8 mouse cellular contexts compared by ENCODE assay signal in genomic region chr11:55023049-55023564, GRCm38 (mm10). TPM values are rescaled to one million over a fixed set of nuclear protein-coding genes. Genes with fewer than 3 reads are reported as not detected.
DNase-seq lines count a peak whose midpoint lies in the region; ATAC-seq and TF ChIP-seq lines count a peak whose summit lies in the region.

No protein-coding gene starts in this region.

- H3K36me3 ChIP-seq in MEL (ENCODE audit: control insufficient read depth in 1 of 2, insufficient read depth in 2 of 2, low read length in 2 of 2) (peaks cover 0 to 17% of the 10 kb centered on the region in 2 experiments; a peak in 2 of 4 replicates), macrophage (ENCODE audit: inconsistent target) (peaks cover 22% of the 10 kb centered on the region)
- no peaks in the 10 kb centered on the region for H3K36me3 ChIP-seq in hindbrain, embryonic 12.5 days

- TF ChIP-seq RAD21 in MEL (IDR thresholded peaks at IDR 0.05; ENCODE audit: low read depth, low read length): no peak

- no peak; a peak in 1 of 4 replicates for TF ChIP-seq POLR2A in MEL (IDR thresholded peaks at IDR 0.05; ENCODE audit: control insufficient read depth in 1 of 2, insufficient read depth in 1 of 2, low read depth in 1 of 2, low read length in 2 of 2, poor library complexity in 1 of 2)

- peak; percentile 79 to 89 for TF ChIP-seq EP300 in MEL (IDR thresholded peaks at IDR 0.05; ENCODE audit: low read depth in 1 of 2, low read length in 2 of 2)

- H3K79me2 ChIP-seq in MEL (ENCODE audit: control insufficient read depth, insufficient read depth, low read length, poor library complexity) (no peaks in the 10 kb centered on the region), macrophage (ENCODE audit: inconsistent target) (peaks cover 94% of the 10 kb centered on the region)

- DNase-seq in MEL (ENCODE audit: low read depth, low spot score): peak; percentile 91
- peak; percentile 25 for DNase-seq in c-Kit-positive CD71-positive TER-119-positive erythroid progenitor cells, embryonic 14.5 days (ENCODE audit: low spot score)
- peak; percentile 67 to 68 for DNase-seq in frontal cortex, postnatal 14 days (ENCODE audit: low spot score in 2 of 2)
- peak; percentile 62 to 73 for DNase-seq in layer of hippocampus, postnatal 36 days
- DNase-seq in retina, postnatal 7 days (ENCODE audit: low read depth, low spot score): peak; percentile 60
- peak; percentile 94 for DNase-seq in thymus, postnatal 4 days

- no peaks in the 10 kb centered on the region for H3K27me3 ChIP-seq in MEL (ENCODE audit: control insufficient read depth in 1 of 2, insufficient read depth in 2 of 2, low read length in 2 of 2)
- H3K27me3 ChIP-seq in hindbrain, embryonic 12.5 days: no peaks in the 10 kb centered on the region

- 12% methylated on average over 10 of the region's 10 CpGs for WGBS in hindbrain, embryonic 12.5 days
- 15% methylated on average over 10 of the region's 10 CpGs for WGBS in macrophage (ENCODE audit: missing documents)

- H3K4me2 ChIP-seq in hindbrain, embryonic 12.5 days (replicated peaks): peak overlapping the region; percentile 34

- H3K27ac ChIP-seq in MEL (ENCODE audit: control insufficient read depth, low read depth, low read length) (peak overlapping the region; percentile 31), macrophage (peak overlapping the region; percentile 77)
- H3K27ac ChIP-seq in hindbrain, embryonic 12.5 days: peak overlapping the region; percentile 91

- peaks cover 4 to 22% of the 10 kb centered on the region in 2 experiments for H3K4me1 ChIP-seq in MEL (ENCODE audit: control insufficient read depth in 1 of 2, insufficient read depth in 2 of 2, low read length in 2 of 2)
- peaks cover 37% of the 10 kb centered on the region for H3K4me1 ChIP-seq in hindbrain, embryonic 12.5 days

- peak; percentile 77 for ATAC-seq in hindbrain, embryonic 12.5 days (ENCODE audit: low FRiP score)

- no peak for TF ChIP-seq CTCF in MEL (IDR thresholded peaks at IDR 0.05 in 2 of 3, conservative IDR thresholded peaks at IDR 0.05 in 1 of 3; ENCODE audit: control insufficient read depth in 1 of 3, insufficient read depth in 1 of 3, low read depth in 2 of 3, low read length in 3 of 3, poor library complexity in 1 of 3, severe bottlenecking in 1 of 3)

- 0 out of 2 replicates have a peak overlapping the region, but pooled peaks have one; percentile 5 for H3K9ac ChIP-seq in MEL (ENCODE audit: control insufficient read depth, low read depth, low read length, poor library complexity, severe bottlenecking)
- peak overlapping the region; percentile 5; the same call in 1 of the 2 replicates for H3K9ac ChIP-seq in hindbrain, embryonic 12.5 days

- no peak overlapping the region for H3K4me3 ChIP-seq in MEL (ENCODE audit: control insufficient read depth in 1 of 2, insufficient read depth in 1 of 2, low read depth in 2 of 2, low read length in 2 of 2)
- no peak overlapping the region for H3K4me3 ChIP-seq in hindbrain, embryonic 12.5 days
- H3K4me3 ChIP-seq in macrophage (ENCODE audit: inconsistent target): no peak overlapping the region

- H3K9me3 ChIP-seq in MEL (replicated peaks; ENCODE audit: insufficient read depth, low read length): no peaks in the 10 kb centered on the region
- H3K9me3 ChIP-seq in hindbrain, embryonic 12.5 days (replicated peaks): no peaks in the 10 kb centered on the region

TF ChIP-seq in MEL, 35 proteins besides CTCF, POLR2A, EP300 and RAD21:
- no peak for TF ChIP-seq POLR2AphosphoS2 (IDR thresholded peaks at IDR 0.05; ENCODE audit: low read length)
- peak; percentile 74 for TF ChIP-seq ELF1 (IDR thresholded peaks at IDR 0.05; ENCODE audit: low read depth, low read length)
- TF ChIP-seq SMC3 (IDR thresholded peaks at IDR 0.05; ENCODE audit: low read depth, low read length): no peak
- no peak for TF ChIP-seq MYB (IDR thresholded peaks at IDR 0.05; ENCODE audit: low read depth, low read length)
- TF ChIP-seq ZC3H11A (IDR thresholded peaks at IDR 0.05; ENCODE audit: low read depth, low read length): no peak
- TF ChIP-seq MXI1 (IDR thresholded peaks at IDR 0.05; ENCODE audit: low read depth, low read length): no peak; the same call in 1 of the 2 replicates
- no peak for TF ChIP-seq E2F4 (IDR thresholded peaks at IDR 0.05; ENCODE audit: borderline replicate concordance, low read depth, low read length)
- TF ChIP-seq NELFE (IDR thresholded peaks at IDR 0.05; ENCODE audit: low read depth, low read length): 0 out of 2 replicates have a peak, but pooled peaks have one; percentile 25
- peak; percentile 99 for TF ChIP-seq RCOR1 (IDR thresholded peaks at IDR 0.05; ENCODE audit: low read depth, low read length)
- TF ChIP-seq MAX (IDR thresholded peaks at IDR 0.05; ENCODE audit: low read length): no peak
- TF ChIP-seq GATA1 (IDR thresholded peaks at IDR 0.05; ENCODE audit: low read depth, low read length): peak; percentile 87
- TF ChIP-seq MAZ (IDR thresholded peaks at IDR 0.05; ENCODE audit: low read depth, low read length): peak; percentile 97
- no peak for TF ChIP-seq CHD1 (IDR thresholded peaks at IDR 0.05; ENCODE audit: low read depth, low read length)
- TF ChIP-seq GABPA (IDR thresholded peaks at IDR 0.05; ENCODE audit: low read depth, low read length): no peak
- peak; percentile 88 for TF ChIP-seq TCF12 (IDR thresholded peaks at IDR 0.05; ENCODE audit: low read depth, low read length)
- no peak for TF ChIP-seq UBTF (IDR thresholded peaks at IDR 0.05; ENCODE audit: borderline replicate concordance, insufficient read depth, low read depth, low read length)
- 0 out of 2 replicates have a peak, but pooled peaks have one; percentile 11 for TF ChIP-seq BHLHE40 (IDR thresholded peaks at IDR 0.05; ENCODE audit: borderline replicate concordance, low read depth, low read length)
- TF ChIP-seq TAL1 (IDR thresholded peaks at IDR 0.05; ENCODE audit: low read length): peak; percentile 77
- no peak for TF ChIP-seq MEF2A (IDR thresholded peaks at IDR 0.05; ENCODE audit: extremely low read depth, insufficient replicate concordance, low read depth, low read length, poor library complexity, severe bottlenecking)
- TF ChIP-seq TBP (IDR thresholded peaks at IDR 0.05; ENCODE audit: low read depth, low read length): no peak
- TF ChIP-seq SIN3A (IDR thresholded peaks at IDR 0.05; ENCODE audit: low read length): peak; percentile 87
- TF ChIP-seq MAFK (IDR thresholded peaks at IDR 0.05; ENCODE audit: borderline replicate concordance, low read depth, low read length): peak; percentile 28; the same call in 1 of the 2 replicates
- TF ChIP-seq KAT2A (conservative IDR thresholded peaks at IDR 0.05; ENCODE audit: low read depth, low read length): no peak
- no peak for TF ChIP-seq HCFC1 (IDR thresholded peaks at IDR 0.05; ENCODE audit: low read depth, low read length)
- TF ChIP-seq CHD2 (IDR thresholded peaks at IDR 0.05; ENCODE audit: low read length): no peak
- TF ChIP-seq ZMIZ1 (IDR thresholded peaks at IDR 0.05; ENCODE audit: low read depth, low read length): no peak
- TF ChIP-seq MYC (IDR thresholded peaks at IDR 0.05; ENCODE audit: low read depth, low read length): no peak
- no peak for TF ChIP-seq USF1 (IDR thresholded peaks at IDR 0.05; ENCODE audit: low read depth, low read length)
- peak; percentile 91 for TF ChIP-seq ETS1 (IDR thresholded peaks at IDR 0.05; ENCODE audit: low read depth, low read length)
- TF ChIP-seq ZNF384 (IDR thresholded peaks at IDR 0.05; ENCODE audit: low read depth, low read length): no peak
- TF ChIP-seq ZKSCAN1 (IDR thresholded peaks at IDR 0.05; ENCODE audit: low read depth, low read length): no peak
- TF ChIP-seq USF2 (IDR thresholded peaks at IDR 0.05; ENCODE audit: borderline replicate concordance in 1 of 2, insufficient read depth in 1 of 2, low read depth in 1 of 2, low read length in 2 of 2): no peak
- no peak for TF ChIP-seq POLR2AphosphoS5 (IDR thresholded peaks at IDR 0.05; ENCODE audit: borderline replicate concordance, low read depth, low read length)
- no peak for TF ChIP-seq NRF1 (IDR thresholded peaks at IDR 0.05; ENCODE audit: insufficient read depth, low read depth, low read length, poor library complexity, severe bottlenecking)
- TF ChIP-seq JUND (IDR thresholded peaks at IDR 0.05; ENCODE audit: low read depth, low read length): no peak

RNA-seq across cellular contexts. Expression of gene Anxa6, which starts 10.1 kb away (rescaled TPM):
- total RNA-seq in MEL (2012; rRNA removed): 47.0 and 49.0 TPM in 2 replicates
- polyA plus RNA-seq in MEL (2012; ENCODE audit: insufficient read depth in 1 of 2, insufficient read length in 2 of 2, low read depth in 1 of 2, low replicate concordance in 2 of 2, missing spikeins in 1 of 2): 10 to 100 TPM in 1 of 2 experiments, not detected in 1; 49.4 TPM
- polyA plus RNA-seq in hindbrain, embryonic 12.5 days (2016; fragmentation: Nextera tagmentation; extraction: Ambion mirVana): 121 and 140 TPM in 2 replicates
- 10 to 100 TPM; 95.8 to 96.4 TPM for total RNA-seq in layer of hippocampus, postnatal 36 days (2021)
- 100 to 1,000 TPM in 19 of 26 experiments, 10 to 100 TPM in 7; 22.7 to 459 (median 151) TPM for total RNA-seq in macrophage (2018; cell fraction: chromatin; rRNA removed)
- 100 to 1,000 TPM; 154 to 258 (median 220) TPM for total RNA-seq in macrophage (2018; cell fraction: cytosol; rRNA removed)
- total RNA-seq in macrophage (2018; cell fraction: nucleus; rRNA removed): 100 to 1,000 TPM in 22 of 26 experiments, 10 to 100 TPM in 4; 66.1 to 314 (median 132) TPM
- 141 to 262 TPM (median 198 TPM) in 3 replicates for polyA plus RNA-seq in macrophage (2018)

RNA-seq across cellular contexts. Expression of gene Ccdc69, which starts 54.8 kb away (rescaled TPM):
- 0.31 and 0.72 TPM in 2 replicates for total RNA-seq in MEL (2012; rRNA removed)
- polyA plus RNA-seq in MEL (2012; ENCODE audit: insufficient read depth in 1 of 2, insufficient read length in 2 of 2, low read depth in 1 of 2, low replicate concordance in 2 of 2, missing spikeins in 1 of 2): under 1 TPM in 1 of 2 experiments, not detected in 1; 0.42 TPM
- 0.49 and 0.60 TPM in 2 replicates for polyA plus RNA-seq in hindbrain, embryonic 12.5 days (2016; fragmentation: Nextera tagmentation; extraction: Ambion mirVana)
- total RNA-seq in layer of hippocampus, postnatal 36 days (2021): under 1 TPM in 1 of 2 experiments, not detected in 1; 0.35 TPM
- total RNA-seq in macrophage (2018; cell fraction: chromatin; rRNA removed): 1 to 10 TPM in 21 of 26 experiments, under 1 TPM in 2, not detected in 3; 0.62 to 6.1 (median 3.0) TPM
- total RNA-seq in macrophage (2018; cell fraction: cytosol; rRNA removed): 1 to 10 TPM in 25 of 26 experiments, under 1 TPM in 1; 0.43 to 5.7 (median 3.8) TPM
- 1 to 10 TPM in 21 of 26 experiments, under 1 TPM in 5; 0.40 to 6.5 (median 2.3) TPM for total RNA-seq in macrophage (2018; cell fraction: nucleus; rRNA removed)
- polyA plus RNA-seq in macrophage (2018): 2.8 to 5.5 TPM (median 3.1 TPM) in 3 replicates

Comparison
In these comparisons a context has a peak if more than half of its experiments do, and no peak if none do; other contexts are left out.
1. DNase-seq: peak in every context shown above with its lines; median percentile 94 in thymus, postnatal 4 days; 91 in MEL; 68 in frontal cortex, postnatal 14 days; 68 in layer of hippocampus, postnatal 36 days; 60 in retina, postnatal 7 days; 25 in c-Kit-positive CD71-positive TER-119-positive erythroid progenitor cells, embryonic 14.5 days.
2. H3K27ac ChIP-seq: peak in every context shown above with its lines; median percentile 91 in hindbrain, embryonic 12.5 days; 77 in macrophage; 31 in MEL.